Mouse (Mus musculus) erythroid progenitor cell, adult 5-6 weeks (primary cell): ENCODE measurements around the gene Nup107. TPM values are rescaled to one million over a fixed set of nuclear protein-coding genes. Genes with fewer than 3 reads are reported as not detected.
"Not testable (repeated sequence)": the region's sequence is repeated elsewhere in the genome, so short reads cannot be mapped to it uniquely, and the experiment has no call there.

Experiments
- ATAC-seq: replicated peaks from 2 replicates; pipeline ENCODE4 v1.8.0; 2016; ENCODE audit warnings: moderate number of reproducible peaks, mild to moderate bottlenecking, moderate TSS enrichment, inconsistent platforms; ENCODE audit not compliant: poor library complexity, low FRiP score, severe bottlenecking
- total RNA-seq, 2 experiments: library from RNA; stranded (forward) in 1 of 2; stranded (reverse) in 1 of 2; fragments of 150-400 nt in 1 of 2; fragments of 186-747, 209-891 nt in 1 of 2; gene quantifications; 2 replicates each; pipeline versions ENCODE4 v1.2.3 to v1.2.4; 2015 to 2017; ENCODE audit warnings: low replicate concordance in 2 of 2

Nup107 gene
- total RNA-seq, 2 experiments from 2014 or later, result 45.6 to 76.7 TPM

DNA sequence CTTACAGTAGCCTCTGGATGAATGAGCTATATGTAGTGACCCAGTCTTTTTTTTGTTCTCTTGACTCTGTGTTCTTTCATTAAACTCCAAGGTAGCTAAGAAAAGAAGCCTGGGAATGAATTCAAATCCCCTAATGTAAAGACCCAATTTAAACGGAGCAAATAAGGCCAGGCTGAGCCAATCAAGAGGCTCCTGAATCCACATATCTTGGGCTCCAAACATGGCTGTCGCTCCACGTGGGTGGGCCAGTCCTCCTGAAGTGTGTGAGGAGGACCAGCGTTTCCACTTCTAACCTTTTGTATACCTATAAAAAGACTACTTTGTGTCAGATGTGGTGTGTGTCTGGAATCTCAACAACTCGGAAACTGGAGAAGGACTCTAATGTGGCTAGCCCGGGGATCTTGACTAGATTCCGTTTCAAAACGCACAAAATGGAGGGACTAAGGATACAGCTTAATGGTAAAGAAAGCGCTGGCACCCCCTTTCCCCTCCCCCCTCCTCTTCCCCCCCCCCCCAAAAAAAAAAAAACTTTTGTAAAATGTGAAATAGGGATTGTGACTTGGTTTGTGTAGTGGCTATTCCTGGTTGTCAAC lies 64.9 kb downstream of the Nup107 start:
- no peak for ATAC-seq

DNA sequence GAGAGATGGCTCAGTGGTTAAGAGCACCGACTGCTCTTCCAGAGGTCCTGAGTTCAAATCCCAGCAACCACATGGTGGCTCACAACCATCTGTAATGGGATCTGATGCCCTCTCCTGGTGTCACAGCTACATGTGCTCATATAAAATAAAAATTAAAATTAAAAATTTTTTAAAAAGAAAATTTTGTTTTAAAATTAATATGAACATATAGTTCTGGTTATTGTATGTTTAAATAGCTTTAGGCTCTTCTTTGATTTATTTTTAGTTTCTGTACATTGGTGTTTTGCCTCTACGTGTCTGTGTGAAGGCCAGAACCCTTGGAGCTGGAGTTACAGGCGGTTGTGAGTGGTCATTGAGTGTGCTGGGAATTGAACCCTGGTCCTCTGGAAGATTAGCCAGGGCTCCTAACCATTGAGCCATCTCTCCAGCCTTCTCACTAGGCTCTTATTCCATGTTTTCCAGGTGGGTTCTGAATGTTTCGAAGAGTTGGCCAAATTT lies 65.6 kb downstream of the Nup107 start:
- ATAC-seq, result no peak

DNA sequence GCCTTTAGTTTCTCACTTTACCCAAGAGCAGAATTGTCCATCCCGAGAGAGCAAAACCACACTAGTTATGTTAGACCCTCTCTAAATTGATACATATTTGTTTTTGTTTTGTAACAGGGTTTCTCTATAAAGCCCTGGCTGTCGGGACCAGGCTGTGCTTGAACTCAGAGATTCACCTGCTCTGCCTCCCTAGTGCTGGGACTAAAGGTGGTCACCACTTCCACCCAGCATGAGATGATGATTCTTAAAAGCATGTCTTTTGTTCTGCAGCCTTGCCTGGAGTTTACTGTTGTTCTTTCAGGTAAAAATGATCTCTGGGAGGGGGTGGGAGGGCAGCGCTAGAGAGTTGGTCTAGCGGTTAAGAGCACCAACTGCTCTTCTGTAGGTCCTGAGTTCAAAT lies 66.2 kb downstream of the Nup107 start:
- no peak for ATAC-seq

DNA sequence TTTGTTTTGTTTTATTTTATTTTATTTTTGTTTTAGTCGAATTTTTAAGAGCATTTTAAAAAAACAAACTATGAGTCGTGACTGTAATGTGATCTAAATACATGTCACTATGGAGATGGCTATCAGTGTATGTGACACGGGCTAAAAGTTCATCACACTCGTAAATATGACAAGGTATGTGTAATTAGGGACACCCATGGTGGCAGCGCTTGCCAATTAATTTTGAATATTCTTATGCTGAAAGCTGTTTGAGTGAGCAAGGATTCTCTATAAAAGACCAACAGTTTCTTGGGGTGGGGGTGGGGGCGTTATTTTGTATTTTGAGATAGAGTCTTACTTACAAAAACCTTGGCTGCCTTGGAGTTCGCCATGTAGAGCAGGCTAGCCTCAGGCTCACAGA lies 66.8 kb downstream of the Nup107 start:
- no peak for ATAC-seq

DNA sequence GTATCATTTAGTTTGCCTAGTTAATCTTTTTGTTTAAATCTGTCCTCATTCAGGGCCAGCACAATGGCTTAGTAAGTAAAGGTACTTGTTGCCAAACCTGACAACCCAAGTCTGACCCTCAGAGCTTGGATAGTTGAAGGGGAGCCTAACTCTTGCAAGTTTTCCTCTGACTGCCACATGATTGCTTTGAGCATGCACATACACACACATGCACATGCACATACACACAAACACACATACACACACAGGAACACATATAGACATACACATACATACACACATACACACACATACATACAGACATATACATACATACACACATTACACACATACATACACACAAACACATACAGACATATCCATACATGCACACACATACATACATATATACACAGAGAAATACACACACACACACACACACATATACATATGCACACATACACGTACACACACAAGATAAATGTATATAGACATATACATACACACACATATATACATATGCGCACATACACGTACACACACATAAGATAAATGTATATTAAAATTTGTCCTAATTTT lies 67.6 kb downstream of the Nup107 start:
- ATAC-seq, result no peak

DNA sequence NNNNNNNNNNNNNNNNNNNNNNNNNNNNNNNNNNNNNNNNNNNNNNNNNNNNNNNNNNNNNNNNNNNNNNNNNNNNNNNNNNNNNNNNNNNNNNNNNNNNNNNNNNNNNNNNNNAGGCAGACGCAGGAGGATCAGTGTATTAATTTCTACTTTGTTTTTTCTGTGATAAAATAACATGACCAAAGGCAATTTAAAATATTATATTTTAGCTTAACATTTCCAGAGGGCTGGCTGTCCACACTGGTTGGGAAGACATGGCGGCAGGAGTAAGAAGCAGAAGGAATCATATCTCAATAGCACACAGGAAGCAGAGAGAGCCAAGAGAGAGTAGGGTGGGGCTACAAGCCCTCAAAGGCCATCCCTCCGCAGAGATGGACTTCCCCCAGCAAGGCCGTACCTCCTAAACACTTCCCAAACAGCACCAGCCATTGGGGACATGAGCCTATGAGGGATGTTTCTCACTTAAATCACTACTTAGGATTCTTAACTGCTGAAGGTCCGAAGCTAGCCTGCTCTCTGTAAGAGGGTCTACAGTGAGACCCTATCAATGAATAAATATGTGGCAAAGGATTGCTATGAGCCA lies 68.3 kb downstream of the Nup107 start:
- ATAC-seq, result no peak

DNA sequence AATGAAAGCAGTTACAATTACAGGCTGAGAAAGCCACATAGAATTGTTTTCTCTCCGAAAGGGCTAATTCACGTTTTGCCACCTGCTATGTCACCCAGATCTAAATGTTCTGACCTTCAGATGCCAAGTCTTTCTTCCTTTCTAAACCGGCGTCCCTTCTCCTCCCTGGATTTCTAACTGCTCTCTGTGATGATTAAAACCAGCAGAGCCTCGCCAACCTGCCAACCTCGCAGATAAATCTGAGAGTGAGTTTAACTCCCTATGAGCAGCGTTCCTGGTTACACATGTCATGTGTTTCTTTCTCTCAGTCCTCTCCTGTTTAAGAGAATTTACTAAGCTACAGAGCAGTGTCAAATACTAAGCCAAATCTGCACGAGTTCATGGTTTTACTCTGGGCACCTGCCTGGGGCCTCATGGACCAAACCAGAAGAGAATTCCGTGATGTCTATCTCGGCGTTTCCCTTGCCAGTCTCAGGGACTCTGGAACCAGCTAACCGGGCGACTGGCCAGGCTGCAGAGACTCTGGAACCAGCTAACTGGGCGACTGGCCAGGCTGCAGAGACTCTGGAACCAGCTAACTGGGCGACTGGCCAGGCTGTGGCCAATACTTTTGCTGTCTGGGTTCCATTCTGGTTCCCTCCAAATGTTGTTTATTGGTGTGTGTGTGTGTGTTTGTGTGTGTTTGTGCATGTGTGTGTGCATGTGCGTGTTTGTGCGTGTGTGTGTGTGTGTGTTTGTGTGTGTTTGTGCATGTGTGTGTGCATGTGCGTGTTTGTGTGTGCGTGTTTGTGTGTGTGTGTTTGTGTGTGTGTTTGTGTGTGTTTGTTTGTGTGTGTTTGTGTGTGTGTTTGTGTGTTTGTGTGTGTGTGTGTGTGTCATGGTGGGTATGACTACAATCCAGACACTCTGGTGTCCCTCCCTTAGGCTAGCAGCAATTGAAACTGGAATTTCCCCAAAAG lies 74.1 kb downstream of the Nup107 start:
- no peak for ATAC-seq

DNA sequence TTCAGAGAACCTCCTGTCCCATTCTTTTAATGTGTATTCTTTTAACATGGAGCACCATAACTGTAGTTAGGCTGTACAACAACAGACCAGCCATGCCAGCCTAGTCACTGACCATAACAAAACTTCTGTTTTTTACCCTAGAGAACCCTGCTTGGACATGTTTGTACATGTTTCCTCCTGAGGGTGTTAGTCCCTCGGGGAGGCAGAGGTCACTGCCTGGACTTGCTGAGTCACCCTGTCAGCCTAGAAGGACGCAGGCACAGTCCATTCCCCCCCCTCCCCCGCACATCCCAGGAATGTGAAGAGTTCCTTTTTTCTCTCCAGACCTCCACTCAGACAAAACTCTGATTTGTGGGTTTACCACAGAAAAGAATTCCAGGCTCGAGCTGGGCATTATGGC lies 74.9 kb downstream of the Nup107 start:
- no peak for ATAC-seq

DNA sequence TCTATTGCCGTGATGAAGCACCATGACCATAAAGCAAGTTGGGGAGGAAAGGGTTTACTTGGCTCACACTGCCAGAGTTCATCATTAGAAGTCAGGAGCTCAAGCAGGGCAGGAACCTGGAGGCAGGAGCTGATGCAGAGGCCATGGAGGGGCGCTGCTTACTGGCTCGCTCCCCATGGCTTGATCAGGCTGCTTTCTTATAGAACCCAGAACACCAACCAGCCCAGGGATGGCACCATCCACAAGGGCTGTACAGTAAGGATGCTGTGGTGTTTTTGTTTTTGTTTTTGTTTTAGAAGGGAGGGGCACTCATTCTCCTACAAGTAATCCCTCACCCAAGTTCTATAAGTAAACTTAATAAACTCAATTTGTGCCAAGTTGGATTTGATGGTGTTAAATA lies 75.8 kb downstream of the Nup107 start:
- no peak for ATAC-seq

DNA sequence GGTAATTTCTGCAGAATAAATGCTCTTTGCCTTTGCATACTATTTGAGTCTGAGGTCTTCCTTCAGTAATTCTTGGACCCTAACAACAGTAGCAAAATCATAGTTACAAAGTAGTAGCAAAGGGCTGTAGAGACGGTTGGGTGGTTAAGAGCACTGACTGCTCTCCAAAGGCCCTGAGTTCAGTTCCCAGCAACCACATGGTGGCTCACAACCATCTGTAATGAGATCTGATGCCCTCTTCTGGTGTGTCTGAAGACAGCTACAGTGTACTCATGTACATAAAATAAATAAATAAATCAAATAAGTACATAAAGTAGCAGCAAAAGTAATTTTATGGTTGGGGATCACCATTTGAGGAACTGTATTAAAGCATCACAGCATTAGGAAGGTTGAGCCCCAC lies 76.9 kb downstream of the Nup107 start:
- ATAC-seq, result not testable (repeated sequence)

DNA sequence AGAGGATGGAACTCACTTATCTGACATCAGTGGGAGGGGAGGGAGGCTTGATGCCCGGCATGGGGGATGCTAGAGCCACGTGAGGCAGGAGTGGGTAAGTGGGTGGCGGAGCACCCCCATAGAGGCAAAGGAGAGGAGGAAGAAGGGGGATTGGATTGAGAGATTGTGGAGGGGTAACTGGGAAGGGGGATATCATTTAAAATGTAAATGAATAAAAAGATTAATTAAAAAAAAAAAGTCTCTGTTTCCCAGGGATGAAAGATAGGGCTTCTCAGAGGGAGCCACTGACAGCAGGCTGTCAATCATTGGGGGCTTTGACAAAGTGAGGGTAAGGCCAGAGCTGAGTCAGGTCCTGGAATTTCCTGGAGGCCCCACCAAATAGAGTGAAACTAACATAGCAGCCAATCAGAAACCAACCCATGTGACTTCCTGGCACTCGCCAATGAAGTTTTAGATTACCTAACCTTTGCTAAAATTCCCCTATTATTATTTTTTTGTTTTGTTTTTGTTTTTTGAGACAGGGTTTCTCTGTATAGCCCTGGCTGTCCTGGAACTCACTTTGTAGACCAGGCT lies 77.5 kb downstream of the Nup107 start:
- ATAC-seq, result no peak

DNA sequence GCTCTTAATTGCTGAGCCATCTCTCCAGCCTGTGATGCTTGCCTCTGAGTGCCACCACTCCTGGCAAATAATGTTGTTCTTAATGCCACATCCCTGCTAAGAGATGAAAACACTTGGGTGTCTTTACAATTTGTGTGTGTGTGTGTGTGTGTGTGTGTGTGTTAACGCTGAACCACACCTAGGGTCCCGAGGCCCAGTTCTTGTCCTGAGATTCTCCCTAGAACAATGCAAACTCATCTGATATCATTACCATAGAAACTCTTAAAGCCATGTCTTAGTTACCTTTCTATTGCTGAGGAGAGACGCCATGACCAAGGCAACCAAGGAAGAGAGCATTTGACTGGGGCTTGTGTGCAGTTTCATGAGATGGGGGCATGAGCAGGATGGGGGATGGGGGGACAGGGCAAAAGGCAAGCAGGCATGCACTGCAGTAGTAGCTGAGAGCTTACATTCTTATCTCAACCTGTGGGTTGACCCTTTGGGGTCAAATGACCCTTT lies 78.4 kb downstream of the Nup107 start:
- ATAC-seq, result no peak

DNA sequence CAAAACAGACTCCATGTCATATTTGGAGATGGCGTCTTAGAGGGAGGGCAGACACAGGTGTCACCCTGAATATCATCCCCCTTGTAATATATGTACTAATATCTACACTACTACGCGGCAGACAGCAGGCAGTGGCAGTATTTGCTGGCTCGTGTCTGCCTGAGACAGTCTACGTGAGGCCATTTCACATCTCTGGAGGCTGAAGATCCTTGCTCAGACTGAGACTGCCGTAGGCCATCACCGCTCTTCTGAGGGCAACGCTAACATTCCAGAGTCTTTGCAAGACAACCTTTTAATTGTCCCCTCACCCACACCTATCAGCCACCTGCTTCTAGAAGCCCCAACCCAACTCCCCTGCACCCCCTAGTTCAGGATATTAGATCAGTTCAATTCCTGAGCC lies 79.0 kb downstream of the Nup107 start:
- no peak for ATAC-seq

DNA sequence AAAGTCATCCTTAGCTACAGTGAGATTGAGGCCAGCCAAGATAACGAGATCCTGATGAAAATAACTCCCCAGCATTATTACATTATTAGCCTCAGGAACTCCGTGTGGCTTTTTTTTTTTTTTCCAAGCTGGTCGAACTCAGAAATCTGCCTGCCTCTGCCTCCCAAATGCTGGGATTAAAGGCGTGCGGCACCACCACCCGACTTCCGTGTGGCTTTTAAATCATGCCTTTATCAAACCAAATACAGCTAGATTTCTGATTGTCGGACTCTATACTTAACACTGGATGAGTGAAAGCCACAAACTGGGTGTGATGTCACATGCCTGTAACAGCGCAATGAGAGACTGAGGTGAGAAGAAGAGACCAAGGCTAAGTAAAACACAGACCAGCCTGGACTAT lies 79.6 kb downstream of the Nup107 start:
- ATAC-seq, result no peak

DNA sequence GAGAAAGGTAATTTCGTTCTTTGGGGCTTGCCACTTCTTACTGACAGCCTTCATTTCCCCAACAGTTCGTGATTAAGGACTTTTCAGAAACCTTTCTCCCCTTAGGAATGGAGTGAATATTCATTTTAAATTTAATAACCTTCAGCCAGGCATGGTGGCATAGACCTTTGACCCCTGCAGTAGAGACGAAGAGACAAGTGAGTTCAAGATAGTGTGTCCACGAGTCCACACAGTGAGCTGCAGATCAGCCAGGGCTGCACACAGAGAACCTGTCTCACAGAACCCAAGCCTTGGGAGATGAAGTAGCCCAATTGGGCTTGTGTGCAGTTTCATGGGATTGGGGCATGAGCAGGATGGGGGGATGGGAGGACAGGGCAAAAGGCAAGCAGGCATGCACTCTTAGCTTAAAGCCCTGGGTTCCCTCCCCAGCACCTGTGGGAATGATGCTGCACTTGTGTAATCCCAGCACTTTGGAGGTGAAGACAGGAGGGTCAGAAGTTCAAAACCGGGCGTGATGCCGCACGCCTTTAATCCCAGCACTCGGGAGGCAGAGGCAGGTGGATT lies 80.2 kb downstream of the Nup107 start:
- no peak for ATAC-seq

DNA sequence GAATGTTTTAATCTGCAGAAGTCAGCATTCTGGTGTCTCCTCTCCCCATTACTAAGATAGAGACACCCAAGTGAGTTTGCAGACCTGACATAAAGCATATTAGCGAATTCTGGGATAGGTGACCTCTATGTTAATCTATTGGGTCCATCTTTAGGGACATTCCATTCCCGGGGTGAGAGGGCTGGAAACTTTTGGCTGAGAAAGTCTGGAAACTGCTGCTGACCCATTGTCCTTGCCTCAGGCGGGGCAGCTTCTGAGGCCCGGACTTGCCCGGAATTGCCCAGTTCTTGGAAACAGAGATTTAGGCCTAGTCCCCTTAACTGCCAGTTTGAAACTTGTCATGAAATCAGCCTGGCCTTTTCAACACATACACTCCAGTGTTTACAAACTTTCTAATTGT lies 81.1 kb downstream of the Nup107 start:
- ATAC-seq, result no peak

DNA sequence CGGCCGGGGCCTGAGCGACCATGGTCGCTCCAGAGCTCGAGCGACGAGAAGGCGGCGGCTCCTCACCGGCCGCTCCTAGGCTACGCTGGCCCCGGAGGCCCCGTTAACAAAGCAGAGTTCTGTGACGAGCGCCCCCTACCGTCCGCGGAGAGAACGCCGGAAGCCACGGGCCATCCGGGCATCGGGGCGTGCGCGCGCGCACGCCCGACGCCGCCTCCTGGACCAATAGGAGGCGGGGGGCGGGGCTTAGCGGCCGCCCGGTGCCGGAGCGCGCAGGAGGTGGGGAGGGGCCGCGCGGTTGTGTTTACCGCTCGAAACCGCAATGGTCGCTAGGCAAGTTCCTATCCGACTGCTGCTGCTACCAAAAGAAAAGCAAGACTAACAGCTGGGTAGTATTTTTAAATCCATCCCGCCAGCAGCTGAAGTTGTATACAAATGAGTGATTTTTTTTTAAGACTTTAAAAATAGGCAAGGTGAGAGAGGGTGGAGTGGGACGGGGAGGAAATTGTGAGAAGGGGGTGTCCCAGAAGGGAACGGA lies 81.8 kb downstream of the Nup107 start, which contains the start of gene Mdm2:
Gene Mdm2, minus strand, starts transcription at position 155 of the 538 bp plus-strand sequence.
- ATAC-seq, result peak; percentile 89

DNA sequence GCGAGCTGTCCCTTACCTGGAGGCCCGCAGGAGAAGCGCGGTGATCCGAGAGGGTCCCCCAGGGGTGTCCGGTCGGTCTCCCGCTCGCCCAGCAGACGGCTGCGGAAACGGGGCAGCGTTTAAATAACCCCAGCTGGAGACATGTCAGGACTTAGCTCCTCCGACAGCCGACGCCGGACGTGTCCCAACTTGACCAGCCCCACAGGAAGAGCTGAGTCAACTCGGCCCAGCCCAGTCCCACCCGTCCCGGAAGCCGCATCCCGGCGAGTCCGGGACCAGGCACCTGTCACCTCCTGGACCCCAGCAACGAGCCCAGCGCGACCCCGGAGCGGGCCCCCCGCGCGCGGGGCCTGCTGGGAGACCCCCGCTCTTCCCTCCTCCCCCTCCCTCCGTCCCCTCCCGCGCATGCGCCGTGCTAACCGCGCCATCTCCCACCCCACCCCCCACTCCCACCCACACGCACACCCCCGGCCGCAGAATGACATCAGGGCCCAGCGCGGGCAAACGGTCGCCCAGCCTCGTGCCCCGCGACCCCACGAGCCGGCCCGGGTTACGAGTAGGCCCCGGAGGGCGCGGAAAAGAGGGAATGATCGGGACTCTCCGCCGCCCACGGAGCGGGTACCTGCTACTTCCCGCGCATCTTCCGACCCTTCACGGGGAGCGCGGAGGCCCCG lies 82.4 kb downstream of the Nup107 start:
- ATAC-seq, result peak; percentile 64

DNA sequence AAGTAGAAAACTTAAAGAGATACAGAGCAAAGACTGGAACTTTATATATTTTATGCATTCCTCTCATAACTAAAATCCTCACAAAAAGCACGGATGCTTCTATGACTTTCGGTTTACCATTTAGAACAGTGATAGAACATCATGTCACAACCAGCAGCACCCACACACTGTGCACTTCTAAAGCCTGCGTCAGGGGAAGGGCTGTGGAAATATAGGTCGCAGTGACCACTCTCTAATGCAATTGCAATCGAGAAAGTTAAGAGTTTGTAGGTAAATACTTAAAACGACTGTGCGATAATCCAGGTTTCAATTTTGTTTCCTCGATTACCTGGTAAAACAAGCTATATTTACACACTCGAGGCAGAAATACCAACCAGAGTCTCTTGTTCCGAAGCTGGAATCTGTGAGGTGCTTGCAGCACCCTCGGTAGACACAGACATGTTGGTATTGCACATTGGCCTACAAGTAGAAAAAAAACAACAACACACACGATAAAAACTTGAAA lies 83.1 kb downstream of the Nup107 start:
- peak; percentile 31; the same call in 1 of the 2 replicates for ATAC-seq
